Mouse (Mus musculus) spleen, adult 2 months (tissue): Measurements from ENCODE around the gene Spata2l. TPM values are rescaled to one million over a fixed set of nuclear protein-coding genes. Genes with fewer than 3 reads are reported as not detected.
"Not testable (repeated sequence)": the region's sequence is repeated elsewhere in the genome, so short reads cannot be mapped to it uniquely, and the experiment has no call there.

Experiments used
- DNase-seq, 2 experiments: peaks; one replicate each; pipeline versions ENCODE4 v3.0.0 to v3.0.0-alpha.2; 2012 to 2021; ENCODE audit warnings: low spot score in 2 of 2, low read depth in 1 of 2
- H3K27ac ChIP-seq: fragments of 200-500 bp; 2 replicates; pipeline ENCODE4 v1.5.1; 2012; ENCODE audit warnings: low read length, inconsistent platforms; ENCODE audit not compliant: insufficient read depth
- H3K27me3 ChIP-seq: fragments of 200-500 bp; 2 replicates; pipeline ENCODE4 v1.6.1; 2012; ENCODE audit warnings: mild to moderate bottlenecking, moderate library complexity, low read length, inconsistent platforms; ENCODE audit not compliant: control insufficient read depth, insufficient read depth
- H3K36me3 ChIP-seq: fragments of 200-500 bp; 2 replicates; pipeline ENCODE4 v1.6.1; 2012; ENCODE audit warnings: mild to moderate bottlenecking, low read length, inconsistent platforms; ENCODE audit not compliant: control insufficient read depth, insufficient read depth
- H3K4me1 ChIP-seq: fragments of 200-500 bp; 2 replicates; pipeline ENCODE4 v1.6.1; 2011; ENCODE audit warnings: inconsistent platforms; ENCODE audit not compliant: control insufficient read depth, insufficient read depth, insufficient read length
- H3K4me3 ChIP-seq: fragments of 200-500 bp; 2 replicates; pipeline ENCODE4 v1.5.1; 2011; ENCODE audit warnings: mild to moderate bottlenecking, inconsistent platforms; ENCODE audit not compliant: insufficient read depth, insufficient read length; ENCODE audit errors: extremely low read depth
- CTCF ChIP-seq: fragments of 200-500 bp; IDR thresholded peaks from 2 replicates; pipeline ENCODE4 v1.5.1; 2011; ENCODE audit warnings: mild to moderate bottlenecking, inconsistent platforms; ENCODE audit not compliant: insufficient read depth, insufficient read length, insufficient replicate concordance; ENCODE audit errors: extremely low read depth
- POLR2A ChIP-seq: fragments of 200-500 bp; IDR thresholded peaks from 2 replicates; pipeline ENCODE4 v1.6.1; 2011; ENCODE audit warnings: low read depth, low read length, inconsistent platforms
- WGBS: fragments of 180-500 bp; shearing (Covaris S2); methylation state at CpG from one replicate; pipeline ENCODE4 v1.1.7; 2018; 5-methylcytosine and 5-hydroxymethylcytosine counted together
- polyA plus RNA-seq: library from polyadenylated mRNA; depleted of rRNA; stranded (reverse); fragments of >200 nt; gene quantifications from 2 replicates; pipeline ENCODE4 v1.2.3, GENCODE M21; 2012

Gene Spata2l
- polyA plus RNA-seq, 1 experiment, result 12.1 TPM

- WGBS, result 80% methylated on average over 12 of the region's 13 CpGs
- no peak for TF ChIP-seq POLR2A
- no peak for TF ChIP-seq CTCF
- Histone ChIP-seq H3K27me3 (no peaks in the 10 kb centered on the region), H3K27ac (no peak overlapping the region), H3K4me3 (no peak overlapping the region), H3K4me1 (peaks cover 7% of the 10 kb centered on the region), H3K36me3 (no peaks in the 10 kb centered on the region)
- no peak for DNase-seq
Measured at GRCm38 (mm10) chr8:123233300-123233699, 2.7 kb downstream of the Spata2l start.

- no peaks in the 10 kb centered on the region for H3K36me3 ChIP-seq
- 71% methylated on average over 7 of the region's 7 CpGs for WGBS
Measured at GRCm38 (mm10) chr8:123232553-123232952, 3.5 kb downstream of the Spata2l start.

GRCm38 (mm10) chr8:123231742-123232141, 4.3 kb downstream of the Spata2l start:
- Histone ChIP-seq H3K4me3 (no peak overlapping the region), H3K36me3 (0 out of 2 replicates have a peak, but pooled peaks cover 2% of the 10 kb centered on the region), H3K27me3 (no peaks in the 10 kb centered on the region), H3K4me1 (peaks cover 7% of the 10 kb centered on the region), H3K27ac (no peak overlapping the region)
- TF ChIP-seq CTCF (no peak), POLR2A (no peak)
- WGBS, result 88% methylated on average over 5 of the region's 5 CpGs
- DNase-seq, result no peak

More at GRCm38 (mm10) chr8:123232553-123232952, 3.5 kb downstream of the Spata2l start:
- Histone ChIP-seq H3K4me3 (no peak overlapping the region), H3K27me3 (no peaks in the 10 kb centered on the region), H3K27ac (no peak overlapping the region), H3K4me1 (peaks cover 7% of the 10 kb centered on the region)
- no peak for DNase-seq
- TF ChIP-seq CTCF (no peak), POLR2A (no peak)

GRCm38 (mm10) chr8:123230326-123230725, 5.7 kb downstream of the Spata2l start:
- H3K36me3 ChIP-seq, H3K4me3 ChIP-seq, H3K27ac ChIP-seq, DNase-seq, H3K27me3 ChIP-seq, H3K4me1 ChIP-seq: not testable (repeated sequence)
- WGBS, result 85% methylated on average over 11 of the region's 11 CpGs

GRCm38 (mm10) chr8:123228416-123228815, 7.6 kb downstream of the Spata2l start:
- H3K36me3 ChIP-seq, result 0 out of 2 replicates have a peak, but pooled peaks cover 2% of the 10 kb centered on the region
- no peak for TF ChIP-seq POLR2A
- TF ChIP-seq CTCF, result no peak
- DNase-seq, result no peak
- H3K4me1 ChIP-seq, result peaks cover 4% of the 10 kb centered on the region; the same call in 1 of the 2 replicates
- H3K27me3 ChIP-seq, result no peaks in the 10 kb centered on the region
- H3K4me3 ChIP-seq, result no peak overlapping the region
- H3K27ac ChIP-seq, result no peak overlapping the region
- 95% methylated on average over 1 of the region's 1 CpGs for WGBS

GRCm38 (mm10) chr8:123224278-123225266, 11.5 kb downstream of the Spata2l start, which contains the start of gene Cdk10:
Gene Cdk10 (plus strand): TSS chr8:123224842.
- Histone ChIP-seq H3K36me3 (0 out of 2 replicates have a peak, but pooled peaks cover 2% of the 10 kb centered on the region), H3K27me3 (no peaks in the 10 kb centered on the region), H3K4me3 (peak within 1 kb of the TSS; percentile 80), H3K27ac (peak within 1 kb of the TSS; percentile 44), H3K4me1 (peaks cover 4% of the 10 kb centered on the region; the same call in 1 of the 2 replicates)
- DNase-seq, result peak; percentile 74 to 91
- TF ChIP-seq CTCF (no peak), POLR2A (peak; percentile 90)
- WGBS, result 2% methylated on average over 59 of the region's 59 CpGs

GRCm38 (mm10) chr8:123220917-123221316, 15.1 kb downstream of the Spata2l start:
- no peak for DNase-seq
- no peaks in the 10 kb centered on the region for H3K27me3 ChIP-seq
- no peaks in the 10 kb centered on the region for H3K36me3 ChIP-seq
- 21% methylated on average over 1 of the region's 1 CpGs for WGBS
- no peak overlapping the region for H3K4me3 ChIP-seq
- TF ChIP-seq POLR2A (no peak), CTCF (no peak)
- H3K27ac ChIP-seq, result no peak overlapping the region
- H3K4me1 ChIP-seq, result peaks cover 4% of the 10 kb centered on the region; the same call in 1 of the 2 replicates
